Mouse (Mus musculus) cerebellum, adult 9-10 months (tissue): ENCODE measurements around the gene Asb9.
A peak's percentile ranks its signal among the peaks of the same experiment; 100 is the strongest.

Source experiments
- DNase-seq: peaks from one replicate; pipeline ENCODE4 v3.0.0; 2022

Gene Asb9

DNA sequence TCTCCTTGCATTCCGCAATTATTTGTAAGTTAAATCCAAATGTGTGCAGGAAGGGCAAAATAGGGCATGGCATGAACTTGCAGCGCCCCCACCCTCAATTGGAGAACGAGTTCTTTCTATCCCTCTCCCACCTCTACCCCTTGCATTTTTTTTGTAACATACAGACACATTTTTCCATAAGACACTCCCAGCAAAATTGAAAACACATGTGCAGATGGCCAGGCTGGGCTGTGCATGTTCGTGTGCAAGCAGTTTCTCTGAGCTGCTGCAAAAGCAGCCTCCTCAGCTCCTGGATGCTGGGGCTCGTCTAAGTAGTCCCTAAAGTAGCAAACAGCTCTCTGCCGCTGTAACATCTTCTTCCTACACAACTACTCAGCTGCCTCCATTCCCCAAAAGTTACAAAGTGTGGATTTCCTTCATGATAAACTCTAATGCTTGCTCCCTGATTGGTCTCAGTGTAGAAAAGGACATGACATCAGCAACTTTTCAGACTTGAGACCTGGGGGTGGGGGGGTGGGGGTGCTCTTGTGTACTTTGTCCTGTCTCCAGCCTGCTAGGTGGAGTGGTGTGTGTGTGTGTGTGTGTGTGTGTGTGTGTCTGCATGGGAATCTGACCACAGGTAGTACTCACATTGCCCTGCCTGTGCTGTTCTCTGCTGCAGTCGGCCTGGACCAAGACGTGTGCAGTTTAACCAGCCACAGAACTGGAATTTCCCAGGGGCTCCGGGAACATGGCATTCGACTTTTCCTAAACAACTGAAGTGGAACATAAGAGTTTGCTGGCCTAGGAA is at the start of gene Asb9:
TSS of gene Asb9 (plus strand) at position 619 of the 790 bp plus-strand sequence.
- no peak for DNase-seq

GRCm38 (mm10) chrX:164459205-164459878 is 46.8 kb upstream of the Asb9 start:
- no peak for DNase-seq

GRCm38 (mm10) chrX:164502258-164502657 is 3.9 kb upstream of the Asb9 start:
- DNase-seq = no peak

GRCm38 (mm10) chrX:164507068-164507467 is 941 bp downstream of the Asb9 start:
- DNase-seq = no peak

DNA sequence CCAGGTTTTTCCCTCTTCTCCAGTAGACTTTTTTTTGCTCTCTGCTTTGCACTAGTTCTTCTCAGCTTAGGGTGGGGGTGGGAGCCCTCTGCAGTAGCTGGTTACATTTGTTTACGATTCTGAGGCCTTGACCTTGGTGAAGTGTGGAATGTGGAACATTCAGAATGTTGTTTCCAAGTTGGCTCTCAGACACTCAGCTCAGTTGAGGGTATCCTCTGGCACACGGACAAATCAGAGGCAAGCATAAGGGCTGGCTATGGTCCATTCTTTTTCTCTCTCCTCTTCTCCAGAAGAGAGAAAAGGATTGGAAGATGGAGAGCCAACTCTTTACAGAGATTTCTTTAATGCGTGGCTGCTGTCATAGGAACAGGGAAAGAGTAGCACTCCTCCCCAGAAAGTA is 2.6 kb downstream of the Asb9 start:
- DNase-seq = no peak

- no peak for DNase-seq
Observed at GRCm38 (mm10) chrX:164522138-164522537, 16.0 kb downstream of the Asb9 start.

DNA sequence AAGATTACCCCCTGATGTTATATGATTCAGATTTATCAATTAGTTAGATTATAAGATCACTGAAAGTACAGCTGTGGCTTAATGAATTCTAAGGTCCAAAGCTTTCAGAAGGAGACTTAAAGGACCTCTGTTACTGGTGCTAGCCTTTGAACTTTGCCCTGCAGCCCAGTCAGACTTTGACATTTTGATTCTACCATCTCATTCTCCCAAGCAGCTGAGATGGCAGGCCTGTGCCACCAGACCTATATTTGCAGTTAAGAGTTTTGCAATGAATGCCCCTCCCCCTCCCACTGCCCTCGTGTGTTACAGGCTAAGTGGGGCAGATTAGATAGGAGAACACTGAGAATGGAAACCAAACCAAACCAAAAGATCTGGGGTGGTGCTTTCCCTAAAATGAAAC is 20.4 kb downstream of the Asb9 start:
- DNase-seq = no peak

- peak; percentile 31 for DNase-seq
Observed at GRCm38 (mm10) chrX:164541436-164542317, 35.5 kb downstream of the Asb9 start.

GRCm38 (mm10) chrX:164570195-164570594 is 64.1 kb downstream of the Asb9 start:
- DNase-seq = no peak

GRCm38 (mm10) chrX:164576967-164577366 is 70.8 kb downstream of the Asb9 start:
- no peak for DNase-seq
